Mouse (Mus musculus) erythroblast, embryonic 14.5 days (primary cell): ENCODE measurements around the gene Glp1r. TPM values are rescaled to one million over a fixed set of nuclear protein-coding genes. Genes with fewer than 3 reads are reported as not detected.

Source experiments
- H3K27me3 ChIP-seq: 2 replicates; pipeline ENCODE4 v1.6.1; 2012; ENCODE audit warnings: inconsistent platforms; ENCODE audit not compliant: control insufficient read depth
- H3K36me3 ChIP-seq: 2 replicates; pipeline ENCODE4 v1.6.1; 2012; ENCODE audit warnings: mild to moderate bottlenecking, inconsistent platforms; ENCODE audit not compliant: control insufficient read depth
- H3K4me1 ChIP-seq: 2 replicates; pipeline ENCODE4 v1.6.1; 2012; ENCODE audit warnings: inconsistent platforms; ENCODE audit not compliant: control insufficient read depth
- H3K4me3 ChIP-seq: replicated peaks from 2 replicates; pipeline ENCODE3; 2012; ENCODE audit warnings: moderate library complexity, mild to moderate bottlenecking, inconsistent platforms
- H3K9me3 ChIP-seq: 2 replicates; pipeline ENCODE4 v1.6.1; 2012; ENCODE audit warnings: low read length, inconsistent platforms, mixed read lengths; ENCODE audit not compliant: control insufficient read depth
- GATA1 ChIP-seq: IDR thresholded peaks from 2 replicates; pipeline ENCODE4 v1.6.1; 2012; ENCODE audit warnings: low read length, inconsistent platforms, mixed read lengths
- TAL1 ChIP-seq: IDR thresholded peaks from 3 replicates; pipeline ENCODE4 v1.6.1; 2012; ENCODE audit warnings: low read length, inconsistent platforms, mixed read lengths
- polyA plus RNA-seq: library from polyadenylated mRNA; stranded (reverse); fragments of >175 nt; gene quantifications from 2 replicates; pipeline ENCODE4 v1.2.3, GENCODE M21; 2012

Gene Glp1r
- polyA plus RNA-seq, 1 experiment = not detected

- TF ChIP-seq GATA1 (no peak), TAL1 (no peak)
- no peaks in the 10 kb centered on the region for H3K9me3 ChIP-seq
- no peaks in the 10 kb centered on the region for H3K36me3 ChIP-seq
- no peaks in the 10 kb centered on the region for H3K4me1 ChIP-seq
- H3K27me3 ChIP-seq = no peaks in the 10 kb centered on the region
- no peak overlapping the region for H3K4me3 ChIP-seq
Measured at GRCm38 (mm10) chr17:30977290-30977689, 75.7 kb downstream of the Glp1r start.

DNA sequence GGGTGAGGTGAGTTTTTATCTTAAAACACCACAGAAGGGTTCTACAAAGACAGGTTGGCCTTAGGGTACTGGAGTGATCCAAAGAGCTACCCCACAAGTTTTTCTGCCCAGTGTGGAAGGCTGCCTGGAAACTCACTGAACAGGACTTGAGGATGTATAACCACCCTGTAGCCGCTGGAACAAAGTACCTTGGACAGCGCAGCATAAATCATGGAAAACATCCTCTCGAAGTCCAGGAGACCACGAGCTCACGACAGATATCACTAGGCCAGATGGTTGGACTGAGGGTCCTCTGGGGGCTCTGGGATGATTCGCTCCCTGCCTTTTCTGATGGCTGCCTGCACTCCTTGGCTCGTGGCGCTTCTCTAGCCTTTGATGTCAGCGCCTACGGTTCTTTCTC lies 76.9 kb downstream of the Glp1r start:
- H3K4me3 ChIP-seq = no peak overlapping the region
- H3K4me1 ChIP-seq = no peaks in the 10 kb centered on the region
- TF ChIP-seq TAL1 = no peak
- no peak for TF ChIP-seq GATA1
- no peaks in the 10 kb centered on the region for H3K27me3 ChIP-seq
- H3K36me3 ChIP-seq = no peaks in the 10 kb centered on the region
- no peaks in the 10 kb centered on the region for H3K9me3 ChIP-seq

DNA sequence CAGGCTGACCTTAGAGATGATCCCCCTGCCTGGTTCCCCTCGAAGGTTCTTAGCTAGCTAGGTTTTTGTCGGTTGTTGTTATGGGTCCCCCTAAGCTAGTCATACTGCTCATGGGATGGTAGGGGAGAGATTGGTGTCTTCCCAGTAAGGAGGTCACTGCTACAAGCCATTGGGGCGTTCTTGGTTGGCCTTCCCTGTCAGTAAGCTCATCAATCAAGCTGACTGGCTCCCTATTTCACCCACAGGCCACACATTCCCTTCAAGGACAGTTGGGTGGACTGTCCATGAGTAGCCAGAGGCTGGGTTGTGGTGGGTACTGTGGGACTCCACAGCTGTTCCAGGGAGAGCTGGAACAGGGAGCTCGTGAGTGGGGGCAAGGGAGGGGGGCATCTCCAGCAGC lies 81.9 kb downstream of the Glp1r start:
- Histone ChIP-seq H3K4me1 (no peaks in the 10 kb centered on the region), H3K9me3 (no peaks in the 10 kb centered on the region), H3K4me3 (no peak overlapping the region), H3K36me3 (no peaks in the 10 kb centered on the region), H3K27me3 (no peaks in the 10 kb centered on the region)
- TF ChIP-seq GATA1 (no peak), TAL1 (no peak)

- Histone ChIP-seq H3K27me3 (no peaks in the 10 kb centered on the region), H3K9me3 (no peaks in the 10 kb centered on the region), H3K4me1 (no peaks in the 10 kb centered on the region), H3K4me3 (no peak overlapping the region), H3K36me3 (no peaks in the 10 kb centered on the region)
- TF ChIP-seq GATA1 (no peak), TAL1 (no peak)
Measured at GRCm38 (mm10) chr17:30990254-30990653, 88.6 kb downstream of the Glp1r start.

Other genes starting within 250 kb of the Glp1r start
- gene Umodl1, start 52.8 kb downstream of the Glp1r start, polyA plus RNA-seq = 0.01 TPM in 1 of 2 replicates, not detected in the other
- gene Abcg1, start 155.9 kb downstream of the Glp1r start, polyA plus RNA-seq = 0.05 and 0.09 TPM in 2 replicates
- gene Tff3, start 227.8 kb downstream of the Glp1r start, polyA plus RNA-seq = not detected in 2 replicates
- not detected in 2 replicates for gene Tff2, start 242.5 kb downstream of the Glp1r start, polyA plus RNA-seq